Mouse (Mus musculus) retina, embryonic 14.5 days (tissue): ENCODE results near the gene Nr4a1.
A peak's percentile ranks its signal among the peaks of the same experiment; 100 is the strongest.

Experiments used
- DNase-seq: peaks from one replicate; pipeline ENCODE4 v3.0.0-alpha.2; 2015; ENCODE audit warnings: low spot score

Nr4a1 gene

GRCm38 (mm10) chr15:101286129-101286770 is 32.2 kb downstream of the Nr4a1 start:
- DNase-seq, result peak; percentile 42

- DNase-seq, result no peak
Measured at GRCm38 (mm10) chr15:101287361-101287760, 33.3 kb downstream of the Nr4a1 start.

GRCm38 (mm10) chr15:101290354-101290753 is 36.3 kb downstream of the Nr4a1 start:
- no peak for DNase-seq

GRCm38 (mm10) chr15:101292012-101292411 is 37.9 kb downstream of the Nr4a1 start:
- no peak for DNase-seq

- DNase-seq, result no peak
Measured at GRCm38 (mm10) chr15:101293025-101293621, 39.1 kb downstream of the Nr4a1 start, which contains the start of gene 6030408B16Rik. TSS of gene 6030408B16Rik (plus strand) at chr15:101293212.

GRCm38 (mm10) chr15:101294028-101294894 is 40.2 kb downstream of the Nr4a1 start:
- no peak for DNase-seq

GRCm38 (mm10) chr15:101295106-101295505 is 41.0 kb downstream of the Nr4a1 start:
- DNase-seq, result no peak

- DNase-seq, result no peak
Measured at GRCm38 (mm10) chr15:101295616-101296015, 41.5 kb downstream of the Nr4a1 start.

- no peak for DNase-seq
Measured at GRCm38 (mm10) chr15:101296091-101296490, 42.0 kb downstream of the Nr4a1 start.

GRCm38 (mm10) chr15:101297988-101298387 is 43.9 kb downstream of the Nr4a1 start:
- DNase-seq, result no peak

- DNase-seq, result peak; percentile 69
Measured at GRCm38 (mm10) chr15:101298550-101298949, 44.5 kb downstream of the Nr4a1 start.

- DNase-seq, result no peak
Measured at GRCm38 (mm10) chr15:101299480-101299960, 45.5 kb downstream of the Nr4a1 start.

GRCm38 (mm10) chr15:101300128-101300527 is 46.1 kb downstream of the Nr4a1 start:
- no peak for DNase-seq

- DNase-seq, result no peak
Measured at GRCm38 (mm10) chr15:101302201-101302600, 48.1 kb downstream of the Nr4a1 start.

- DNase-seq, result no peak
Measured at GRCm38 (mm10) chr15:101303830-101304229, 49.8 kb downstream of the Nr4a1 start.

GRCm38 (mm10) chr15:101306459-101306858 is 52.4 kb downstream of the Nr4a1 start:
- DNase-seq, result no peak

- DNase-seq, result no peak
Measured at GRCm38 (mm10) chr15:101308440-101309348, 54.6 kb downstream of the Nr4a1 start.

- no peak for DNase-seq
Measured at GRCm38 (mm10) chr15:101309493-101309892, 55.4 kb downstream of the Nr4a1 start.

- DNase-seq, result no peak
Measured at GRCm38 (mm10) chr15:101311087-101311770, 57.2 kb downstream of the Nr4a1 start.

- no peak for DNase-seq
Measured at GRCm38 (mm10) chr15:101312006-101312405, 57.9 kb downstream of the Nr4a1 start.

- DNase-seq, result no peak
Measured at GRCm38 (mm10) chr15:101315378-101315777, 61.3 kb downstream of the Nr4a1 start.
